Comparison of ENCODE assay signal across 15 mouse cellular contexts in the genomic region with DNA sequence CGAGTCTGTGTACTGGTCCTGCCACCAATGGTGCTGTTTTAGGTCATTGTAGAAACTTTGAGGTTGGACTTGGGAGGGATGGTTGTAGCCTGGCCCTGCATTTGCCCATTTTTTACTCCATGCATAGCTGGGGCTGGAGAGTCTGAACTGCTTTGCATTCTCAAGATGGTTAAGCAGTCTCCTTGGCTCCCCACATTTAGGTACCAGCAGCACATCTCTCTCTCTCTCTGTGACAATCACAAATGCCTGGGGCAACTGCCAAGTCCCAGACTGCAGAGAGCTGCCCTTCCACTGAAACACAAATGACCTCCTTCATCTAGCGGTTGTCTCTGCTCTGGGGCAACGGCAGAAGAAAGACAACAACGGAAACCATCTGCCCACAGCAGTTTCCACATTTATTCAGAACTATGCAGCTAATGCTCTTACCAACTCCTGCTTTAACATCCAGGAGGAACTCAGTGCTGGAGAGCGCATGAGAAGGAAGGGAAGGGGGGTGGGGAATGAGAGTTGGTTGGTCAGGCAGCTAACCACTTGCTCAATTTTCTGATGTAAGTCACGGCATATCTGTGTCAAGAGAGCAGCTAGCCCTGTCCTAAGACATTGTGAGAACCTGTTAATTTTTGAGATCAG.
DNase-seq lines count a peak whose midpoint lies in the region; ATAC-seq and TF ChIP-seq lines count a peak whose summit lies in the region.
"Had no signal": no experiment of that assay in that cellular context is flagged by ENCODE, and none has a peak within 500 bp of the region (broad histone marks: within the 10 kb centered on the region; RNA-seq: fewer than 3 reads in every experiment).

No protein-coding gene starts in this region.

- ATAC-seq in neural tube, embryonic 14.5 days (ENCODE audit: low read depth), result peak; percentile 55; the same call in 1 of the 2 replicates

- no peak for TF ChIP-seq CTCF in lung, adult 2 months (IDR thresholded peaks at IDR 0.05; ENCODE audit: insufficient read depth, low read length)

- H3K27ac ChIP-seq in neural tube, embryonic 14.5 days (ENCODE audit: low read depth, low read length), result no peak overlapping the region
- H3K27ac ChIP-seq: heart, embryonic 15.5 days; limb, embryonic 15.5 days; macrophage; neural tube, embryonic 12.5 days had no signal

- no peak overlapping the region for H3K9ac ChIP-seq in neural tube, embryonic 14.5 days (replicated peaks; ENCODE audit: low read depth, low read length)
- H3K9ac ChIP-seq: heart, embryonic 15.5 days; limb, embryonic 15.5 days; neural tube, embryonic 12.5 days had no signal

- TF ChIP-seq POLR2A in lung, adult 2 months (IDR thresholded peaks at IDR 0.05; ENCODE audit: borderline replicate concordance, extremely low read depth, low read depth, low read length), result no peak

- H3K4me2 ChIP-seq in neural tube, embryonic 14.5 days (ENCODE audit: low read depth, low read length), result no peak overlapping the region
- H3K4me2 ChIP-seq: heart, embryonic 15.5 days; limb, embryonic 15.5 days; neural tube, embryonic 12.5 days had no signal

- no peaks in the 10 kb centered on the region for H3K36me3 ChIP-seq in neural tube, embryonic 14.5 days (ENCODE audit: control insufficient read depth, insufficient read depth, low read length)
- H3K36me3 ChIP-seq: heart, embryonic 15.5 days; limb, embryonic 15.5 days; neural tube, embryonic 12.5 days had no signal

- no peaks in the 10 kb centered on the region for H3K27me3 ChIP-seq in neural tube, embryonic 14.5 days (ENCODE audit: control insufficient read depth, insufficient read depth, low read length)
- H3K27me3 ChIP-seq: heart, embryonic 15.5 days; limb, embryonic 15.5 days; neural tube, embryonic 12.5 days had no signal

- 49% methylated on average over 6 of the region's 6 CpGs for WGBS in lung, adult 2 months
- 59% methylated on average over 6 of the region's 6 CpGs for WGBS in neural tube, embryonic 14.5 days

- H3K4me1 ChIP-seq in lung, adult 2 months (ENCODE audit: control insufficient read depth, insufficient read depth, low read length), result no peaks in the 10 kb centered on the region
- 0 out of 2 replicates have a peak, but pooled peaks cover 9% of the 10 kb centered on the region for H3K4me1 ChIP-seq in neural tube, embryonic 14.5 days (ENCODE audit: control insufficient read depth, insufficient read depth, low read length)
- H3K4me1 ChIP-seq: heart, embryonic 15.5 days; limb, embryonic 15.5 days; neural tube, embryonic 12.5 days had no signal

- DNase-seq in heart, adult 11 months, result peak; percentile 78
- DNase-seq in heart, adult 8-10 months (ENCODE audit: low spot score), result no peak
- DNase-seq in lung, postnatal 14 days, result peak; percentile 4
- DNase-seq in lung, adult 2 months, result no peak
- DNase-seq in cerebellum, adult 9-11 months, result peak; percentile 20
- no peak for DNase-seq in adrenal gland, postnatal 4 days (ENCODE audit: low spot score in 2 of 2)
- no peak for DNase-seq in right cerebral cortex, postnatal 14 days
- DNase-seq: adrenal gland, adult 2 months; kidney, adult 18-20 months; layer of hippocampus, adult 9-11 months had no signal

- H3K9me3 ChIP-seq in neural tube, embryonic 14.5 days (ENCODE audit: control insufficient read depth, low read length), result no peaks in the 10 kb centered on the region
- H3K9me3 ChIP-seq: heart, embryonic 15.5 days; limb, embryonic 15.5 days; neural tube, embryonic 12.5 days had no signal

- H3K4me3 ChIP-seq in lung, adult 2 months (replicated peaks; ENCODE audit: extremely low read depth, low read depth, low read length), result no peak overlapping the region
- H3K4me3 ChIP-seq in neural tube, embryonic 14.5 days (ENCODE audit: low read depth, low read length), result no peak overlapping the region
- H3K4me3 ChIP-seq: heart, embryonic 15.5 days; limb, embryonic 15.5 days; neural tube, embryonic 12.5 days had no signal

Comparison
In these comparisons a context has a peak if more than half of its experiments do, and no peak if none do; other contexts are left out.
1. DNase-seq: peak in heart, adult 11 months (single experiment), lung, postnatal 14 days (single experiment) and cerebellum, adult 9-11 months (single experiment); none in heart, adult 8-10 months (single experiment), lung, adult 2 months (single experiment), adrenal gland, postnatal 4 days (0 of 2) and right cerebral cortex, postnatal 14 days (single experiment).